Comparison of ENCODE assay signal across 20 mouse cellular contexts in genomic region chr5:103749465-103750285, GRCm38 (mm10). TPM values are rescaled to one million over a fixed set of nuclear protein-coding genes. Genes with fewer than 3 reads are reported as not detected.
DNase-seq lines count a peak whose midpoint lies in the region; ATAC-seq and TF ChIP-seq lines count a peak whose summit lies in the region.
"Had no signal": no experiment of that assay in that cellular context is flagged by ENCODE, and none has a peak within 500 bp of the region (broad histone marks: within the 10 kb centered on the region; RNA-seq: fewer than 3 reads in every experiment).

No protein-coding gene starts in this region.

- no peaks in the 10 kb centered on the region for H3K4me1 ChIP-seq in heart, embryonic 11.5 days (ENCODE audit: control insufficient read depth, insufficient read depth, low read length)
- H3K4me1 ChIP-seq in midbrain, embryonic 10.5 days, result peaks cover 21% of the 10 kb centered on the region
- no peaks in the 10 kb centered on the region for H3K4me1 ChIP-seq in midbrain, postnatal 0 days (ENCODE audit: insufficient read depth, low read length)
- peaks cover 9 to 38% of the 10 kb centered on the region in 2 experiments for H3K4me1 ChIP-seq in MEL (ENCODE audit: control insufficient read depth in 1 of 2, insufficient read depth in 2 of 2, low read length in 2 of 2)
- H3K4me1 ChIP-seq in liver, embryonic 16.5 days (ENCODE audit: control insufficient read depth, low read depth, low read length), result peaks cover 47% of the 10 kb centered on the region

- DNase-seq in heart, adult 11 months, result peak; percentile 79
- peak; percentile 43 for DNase-seq in midbrain, embryonic 10.5 days (ENCODE audit: low spot score)
- no peak for DNase-seq in midbrain, postnatal 0 days (ENCODE audit: low spot score)
- peak; percentile 57 for DNase-seq in MEL (ENCODE audit: low read depth, low spot score)
- no peak for DNase-seq in gastrocnemius, postnatal 14 days
- DNase-seq in thymus, postnatal 4 days, result no peak
- DNase-seq: cerebellum, adult 9-11 months; heart, adult 2 months; heart, postnatal 4 days; thymus, adult 18-20 months had no signal

- no peak overlapping the region for H3K27ac ChIP-seq in heart, embryonic 11.5 days (ENCODE audit: low read depth, low read length)
- no peak overlapping the region for H3K27ac ChIP-seq in midbrain, embryonic 10.5 days (replicated peaks)
- no peak overlapping the region for H3K27ac ChIP-seq in midbrain, postnatal 0 days (ENCODE audit: low read depth, low read length)
- no peak overlapping the region for H3K27ac ChIP-seq in MEL (ENCODE audit: control insufficient read depth, low read depth, low read length)
- peak overlapping the region; percentile 8 for H3K27ac ChIP-seq in liver, embryonic 16.5 days (ENCODE audit: low read length)
- H3K27ac ChIP-seq: embryonic facial prominence, embryonic 15.5 days; forebrain, embryonic 10.5 days; heart, adult 2 months; heart, embryonic 15.5 days; hindbrain, embryonic 15.5 days; intestine, embryonic 15.5 days; limb, embryonic 13.5 days; lung, embryonic 15.5 days; stomach, embryonic 15.5 days had no signal

- TF ChIP-seq RAD21 in MEL (IDR thresholded peaks at IDR 0.05; ENCODE audit: low read depth, low read length), result no peak

- no peak overlapping the region for H3K4me2 ChIP-seq in heart, embryonic 11.5 days
- no peak overlapping the region for H3K4me2 ChIP-seq in midbrain, postnatal 0 days (ENCODE audit: low read depth, low read length, poor library complexity, severe bottlenecking)
- H3K4me2 ChIP-seq in liver, embryonic 16.5 days (ENCODE audit: low read depth, low read length), result no peak overlapping the region
- H3K4me2 ChIP-seq: embryonic facial prominence, embryonic 15.5 days; heart, embryonic 15.5 days; hindbrain, embryonic 15.5 days; intestine, embryonic 15.5 days; limb, embryonic 13.5 days; lung, embryonic 15.5 days; stomach, embryonic 15.5 days had no signal

- no peaks in the 10 kb centered on the region for H3K9me3 ChIP-seq in heart, embryonic 11.5 days (replicated peaks; ENCODE audit: control insufficient read depth, low read length)
- H3K9me3 ChIP-seq in midbrain, embryonic 10.5 days (replicated peaks), result no peaks in the 10 kb centered on the region
- H3K9me3 ChIP-seq in midbrain, postnatal 0 days (ENCODE audit: low read length), result no peaks in the 10 kb centered on the region
- H3K9me3 ChIP-seq in MEL (replicated peaks; ENCODE audit: insufficient read depth, low read length), result no peaks in the 10 kb centered on the region
- H3K9me3 ChIP-seq in liver, embryonic 16.5 days (replicated peaks; ENCODE audit: control insufficient read depth, low read length), result no peaks in the 10 kb centered on the region
- H3K9me3 ChIP-seq: embryonic facial prominence, embryonic 15.5 days; heart, embryonic 15.5 days; hindbrain, embryonic 15.5 days; intestine, embryonic 15.5 days; limb, embryonic 13.5 days; lung, embryonic 15.5 days; stomach, embryonic 15.5 days had no signal

- peak; percentile 25 to 44; a peak in 1 of 4 replicates for TF ChIP-seq EP300 in MEL (IDR thresholded peaks at IDR 0.05; ENCODE audit: low read depth in 1 of 2, low read length in 2 of 2)

- no peaks in the 10 kb centered on the region for H3K36me3 ChIP-seq in heart, embryonic 11.5 days (ENCODE audit: control insufficient read depth, insufficient read depth, low read length)
- H3K36me3 ChIP-seq in midbrain, embryonic 10.5 days, result no peaks in the 10 kb centered on the region
- H3K36me3 ChIP-seq in midbrain, postnatal 0 days (ENCODE audit: insufficient read depth, low read length), result no peaks in the 10 kb centered on the region
- peaks cover 0 to 27% of the 10 kb centered on the region in 2 experiments; a peak in 2 of 4 replicates for H3K36me3 ChIP-seq in MEL (ENCODE audit: control insufficient read depth in 1 of 2, insufficient read depth in 2 of 2, low read length in 2 of 2)
- H3K36me3 ChIP-seq in liver, embryonic 16.5 days (ENCODE audit: control insufficient read depth, insufficient read depth), result no peaks in the 10 kb centered on the region
- H3K36me3 ChIP-seq: embryonic facial prominence, embryonic 15.5 days; forebrain, embryonic 10.5 days; heart, embryonic 15.5 days; hindbrain, embryonic 15.5 days; intestine, embryonic 15.5 days; limb, embryonic 13.5 days; lung, embryonic 15.5 days; stomach, embryonic 15.5 days had no signal

- no peak overlapping the region for H3K9ac ChIP-seq in heart, embryonic 11.5 days (ENCODE audit: low read depth, low read length)
- no peak overlapping the region for H3K9ac ChIP-seq in midbrain, postnatal 0 days (replicated peaks; ENCODE audit: low read length, poor library complexity, severe bottlenecking)
- H3K9ac ChIP-seq in MEL (ENCODE audit: control insufficient read depth, low read depth, low read length, poor library complexity, severe bottlenecking), result no peak overlapping the region
- H3K9ac ChIP-seq in liver, embryonic 16.5 days (ENCODE audit: low read depth, low read length), result no peak overlapping the region
- H3K9ac ChIP-seq: embryonic facial prominence, embryonic 15.5 days; heart, embryonic 15.5 days; hindbrain, embryonic 15.5 days; intestine, embryonic 15.5 days; limb, embryonic 13.5 days; lung, embryonic 15.5 days; stomach, embryonic 15.5 days had no signal

- H3K27me3 ChIP-seq in heart, embryonic 11.5 days (ENCODE audit: control insufficient read depth, insufficient read depth, low read length), result no peaks in the 10 kb centered on the region
- peaks cover 22% of the 10 kb centered on the region for H3K27me3 ChIP-seq in midbrain, embryonic 10.5 days (ENCODE audit: low read depth, poor library complexity, severe bottlenecking)
- H3K27me3 ChIP-seq in midbrain, postnatal 0 days (ENCODE audit: insufficient read depth, low read length), result peaks cover 10% of the 10 kb centered on the region; the same call in 1 of the 2 replicates
- no peaks in the 10 kb centered on the region for H3K27me3 ChIP-seq in MEL (ENCODE audit: control insufficient read depth in 1 of 2, insufficient read depth in 2 of 2, low read length in 2 of 2)
- H3K27me3 ChIP-seq in liver, embryonic 16.5 days (ENCODE audit: control insufficient read depth, insufficient read depth, low read depth, low read length), result no peaks in the 10 kb centered on the region
- H3K27me3 ChIP-seq: embryonic facial prominence, embryonic 15.5 days; heart, embryonic 15.5 days; intestine, embryonic 15.5 days; lung, embryonic 15.5 days; stomach, embryonic 15.5 days had no signal

- TF ChIP-seq POLR2A in MEL (IDR thresholded peaks at IDR 0.05; ENCODE audit: control insufficient read depth in 1 of 2, insufficient read depth in 1 of 2, low read depth in 1 of 2, low read length in 2 of 2, poor library complexity in 1 of 2), result no peak

- H3K4me3 ChIP-seq in heart, embryonic 11.5 days (ENCODE audit: low read depth, low read length), result no peak overlapping the region
- H3K4me3 ChIP-seq in midbrain, embryonic 10.5 days, result no peak overlapping the region
- H3K4me3 ChIP-seq in midbrain, postnatal 0 days (ENCODE audit: low read depth, low read length), result no peak overlapping the region
- no peak overlapping the region for H3K4me3 ChIP-seq in MEL (ENCODE audit: control insufficient read depth in 1 of 2, insufficient read depth in 1 of 2, low read depth in 2 of 2, low read length in 2 of 2)
- H3K4me3 ChIP-seq in liver, embryonic 16.5 days (ENCODE audit: low read depth, low read length), result no peak overlapping the region
- H3K4me3 ChIP-seq: embryonic facial prominence, embryonic 15.5 days; forebrain, embryonic 10.5 days; heart, adult 2 months; heart, embryonic 15.5 days; hindbrain, embryonic 15.5 days; intestine, embryonic 15.5 days; limb, embryonic 13.5 days; lung, embryonic 15.5 days; stomach, embryonic 15.5 days had no signal

- H3K79me2 ChIP-seq in MEL (ENCODE audit: control insufficient read depth, insufficient read depth, low read length, poor library complexity), result peaks cover 12% of the 10 kb centered on the region

- no peak for ATAC-seq in heart, embryonic 11.5 days (replicated peaks; ENCODE audit: insufficient number of reproducible peaks, low FRiP score, low TSS enrichment)
- ATAC-seq in midbrain, postnatal 0 days (ENCODE audit: low FRiP score), result no peak
- ATAC-seq in liver, embryonic 16.5 days (ENCODE audit: low read depth), result no peak
- ATAC-seq: intestine, embryonic 15.5 days had no signal

- intact Hi-C loops in gastrocnemius, postnatal 14 days (cut with DNase I; ENCODE audit: low total_unique reads), result loop anchor here (10.0 kb wide), 1 partner anchor 65 kb away; no protein-coding TSS in a partner anchor

- TF ChIP-seq CTCF in midbrain, postnatal 0 days (IDR thresholded peaks at IDR 0.05), result no peak
- TF ChIP-seq CTCF in MEL (IDR thresholded peaks at IDR 0.05 in 2 of 3, conservative IDR thresholded peaks at IDR 0.05 in 1 of 3; ENCODE audit: control insufficient read depth in 1 of 3, insufficient read depth in 1 of 3, low read depth in 2 of 3, low read length in 3 of 3, poor library complexity in 1 of 3, severe bottlenecking in 1 of 3), result no peak

- WGBS in heart, embryonic 11.5 days (ENCODE audit: insufficient replicate concordance), result 62% methylated on average over 7 of the region's 7 CpGs
- WGBS in midbrain, embryonic 10.5 days, result 18% methylated on average over 7 of the region's 7 CpGs
- 26% methylated on average over 7 of the region's 7 CpGs for WGBS in midbrain, postnatal 0 days
- WGBS in liver, embryonic 16.5 days (ENCODE audit: insufficient replicate concordance), result 81% methylated on average over 7 of the region's 7 CpGs

TF ChIP-seq in MEL, 35 proteins besides CTCF, POLR2A, EP300 and RAD21 (continues in another document):
- TF ChIP-seq SIN3A (IDR thresholded peaks at IDR 0.05; ENCODE audit: low read length) (peak; percentile 58; the same call in 1 of the 2 replicates), GATA1 (IDR thresholded peaks at IDR 0.05; ENCODE audit: low read depth, low read length) (peak; percentile 43), CHD1 (IDR thresholded peaks at IDR 0.05; ENCODE audit: low read depth, low read length) (no peak), RCOR1 (IDR thresholded peaks at IDR 0.05; ENCODE audit: low read depth, low read length) (0 out of 2 replicates have a peak, but pooled peaks have one; percentile 8), TCF12 (IDR thresholded peaks at IDR 0.05; ENCODE audit: low read depth, low read length) (0 out of 2 replicates have a peak, but pooled peaks have one; percentile 9), MAX (IDR thresholded peaks at IDR 0.05; ENCODE audit: low read length) (no peak), ZNF384 (IDR thresholded peaks at IDR 0.05; ENCODE audit: low read depth, low read length) (peak; percentile 41; the same call in 1 of the 2 replicates)

RNA-seq across cellular contexts. Expression of gene Aff1, which starts 57.5 kb away (rescaled TPM):
- 12.1 and 13.4 TPM in 2 replicates for polyA plus RNA-seq in heart, embryonic 11.5 days (2014; fragmentation: Nextera tagmentation; extraction: Ambion mirVana)
- polyA plus RNA-seq in midbrain, embryonic 10.5 days (2016; fragmentation: Nextera tagmentation; extraction: Ambion mirVana), result 3.5 and 5.1 TPM in 2 replicates
- total RNA-seq in midbrain, postnatal 0 days (2014; rRNA removed), result 5.7 and 6.4 TPM in 2 replicates
- 0.82 and 1.6 TPM in 2 replicates for polyA plus RNA-seq in midbrain, postnatal 0 days (2015; fragmentation: Nextera tagmentation; extraction: Ambion mirVana)
- total RNA-seq in MEL (2012; rRNA removed), result 5.4 and 7.8 TPM in 2 replicates
- polyA plus RNA-seq in MEL (2012; ENCODE audit: insufficient read depth in 1 of 2, insufficient read length in 2 of 2, low read depth in 1 of 2, low replicate concordance in 2 of 2, missing spikeins in 1 of 2), result 10 to 100 TPM in 1 of 2 experiments, not detected in 1; 13.4 TPM
- polyA plus RNA-seq in liver, embryonic 16.5 days (2015; fragmentation: Nextera tagmentation; extraction: Ambion mirVana), result 13.5 and 17.7 TPM in 2 replicates
- 10 to 100 TPM; 26.3 to 45.5 TPM for total RNA-seq in gastrocnemius, postnatal 14 days (2021)

Comparison
In these comparisons a context has a peak if more than half of its experiments do, and no peak if none do; other contexts are left out.
1. DNase-seq: peak in heart, adult 11 months (single experiment), midbrain, embryonic 10.5 days (single experiment) and MEL (single experiment); none in midbrain, postnatal 0 days (single experiment), gastrocnemius, postnatal 14 days (single experiment) and thymus, postnatal 4 days (single experiment).